Mouse (Mus musculus) urinary bladder, adult 2 months (tissue): ENCODE results near the gene Muc4. TPM values are rescaled to one million over a fixed set of nuclear protein-coding genes. Genes with fewer than 3 reads are reported as not detected.

Experiments used
- DNase-seq: peaks from one replicate; pipeline ENCODE4 v3.0.0; 2022; ENCODE audit warnings: low spot score
- polyA plus RNA-seq: library from polyadenylated mRNA; depleted of rRNA; stranded (reverse); fragments of >200 nt; gene quantifications from 2 replicates; pipeline ENCODE4 v1.2.3, GENCODE M21; 2012; rRNA removed

The Muc4 gene
- polyA plus RNA-seq = 0.19 and 0.25 TPM in 2 replicates

- DNase-seq = no peak
These were observed at the start of gene Muc4 for GRCm38 (mm10) chr16:32735586-32735985. Muc4 (plus strand) TSS chr16:32735886.

- no peak for DNase-seq
These were observed 49.7 kb upstream of the Muc4 start for GRCm38 (mm10) chr16:32685998-32686397.

DNA sequence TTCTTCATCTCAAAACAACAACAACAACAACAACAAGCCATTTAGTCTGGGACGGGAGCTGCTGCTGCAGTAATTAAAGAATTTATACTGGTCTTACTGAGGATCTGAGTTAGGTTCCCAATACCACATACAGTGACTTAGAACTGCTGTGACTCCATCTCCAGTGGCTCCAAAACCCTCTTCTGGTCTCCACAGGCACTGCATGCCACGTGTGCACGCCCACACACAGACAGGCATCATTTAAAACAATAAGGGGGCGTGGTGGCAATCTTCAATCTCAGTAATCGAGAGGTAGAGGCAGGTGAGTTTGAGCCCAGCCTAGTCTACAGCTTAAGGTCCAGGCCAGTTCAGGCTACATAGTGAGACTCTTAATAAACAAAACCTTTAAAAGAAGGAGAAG is 48.5 kb upstream of the Muc4 start:
- no peak for DNase-seq

- no peak for DNase-seq
These were observed 46.9 kb upstream of the Muc4 start for GRCm38 (mm10) chr16:32688770-32689169.

- DNase-seq = no peak
These were observed 46.2 kb upstream of the Muc4 start for GRCm38 (mm10) chr16:32689501-32689900.

- no peak for DNase-seq
These were observed 38.7 kb upstream of the Muc4 start for GRCm38 (mm10) chr16:32696841-32697464.

DNA sequence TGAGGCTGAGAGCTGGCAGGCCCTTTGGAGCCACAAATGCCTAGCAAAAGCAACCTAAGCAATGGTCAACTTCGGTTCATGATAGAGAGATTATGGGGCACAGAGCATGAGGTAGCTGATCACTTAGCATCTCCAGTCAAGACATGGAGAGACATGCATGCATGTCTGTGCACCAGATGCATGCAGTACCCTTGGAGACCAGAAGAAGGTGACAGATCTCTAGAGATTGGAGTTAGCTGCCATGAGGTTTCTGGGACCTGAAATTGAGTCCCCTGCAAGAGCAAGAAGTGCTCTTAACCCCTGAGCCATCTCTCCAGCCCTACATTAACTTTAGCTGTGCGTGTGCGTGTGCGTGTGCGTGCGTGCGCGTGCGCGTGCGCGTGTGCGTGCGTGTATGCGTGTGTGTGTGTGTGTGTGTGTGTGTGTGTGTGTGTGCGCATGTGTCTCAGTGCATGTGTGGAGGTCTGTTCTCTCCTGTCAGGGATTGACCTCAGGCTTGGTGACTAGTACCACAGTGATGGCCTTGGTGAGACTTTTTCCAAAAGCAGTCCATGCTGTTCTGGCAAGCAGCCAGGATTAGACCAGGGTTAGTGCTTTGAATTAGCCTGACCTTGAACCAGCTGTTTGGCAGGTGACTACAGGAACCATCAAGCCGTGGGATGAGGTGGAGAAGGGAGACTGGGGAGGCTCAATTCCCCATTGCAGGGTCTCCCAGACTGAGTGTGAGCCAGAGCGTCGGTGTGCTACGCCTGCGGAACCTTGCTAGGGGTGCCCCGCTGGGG is 37.8 kb upstream of the Muc4 start:
- no peak for DNase-seq

DNA sequence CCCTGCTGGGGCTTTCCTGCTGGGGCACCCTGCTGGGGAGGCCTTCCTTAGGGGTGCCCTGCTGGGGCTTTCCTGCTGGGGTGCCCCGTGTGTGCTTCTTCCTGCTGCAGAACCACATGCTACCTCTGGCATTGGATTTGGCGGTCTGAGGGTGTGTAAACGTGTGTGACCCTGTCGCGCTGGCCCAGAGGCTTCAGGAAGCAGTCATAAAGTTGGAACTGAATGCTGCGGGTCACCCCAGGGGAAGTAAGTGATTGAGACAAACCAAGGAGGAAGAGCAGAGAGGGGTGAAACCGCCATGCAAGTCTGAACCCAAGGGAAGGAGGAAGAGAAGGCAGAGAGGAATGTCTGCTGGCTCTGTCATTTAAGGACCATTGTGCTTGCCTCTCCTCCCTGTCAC is 37.1 kb upstream of the Muc4 start:
- no peak for DNase-seq

DNA sequence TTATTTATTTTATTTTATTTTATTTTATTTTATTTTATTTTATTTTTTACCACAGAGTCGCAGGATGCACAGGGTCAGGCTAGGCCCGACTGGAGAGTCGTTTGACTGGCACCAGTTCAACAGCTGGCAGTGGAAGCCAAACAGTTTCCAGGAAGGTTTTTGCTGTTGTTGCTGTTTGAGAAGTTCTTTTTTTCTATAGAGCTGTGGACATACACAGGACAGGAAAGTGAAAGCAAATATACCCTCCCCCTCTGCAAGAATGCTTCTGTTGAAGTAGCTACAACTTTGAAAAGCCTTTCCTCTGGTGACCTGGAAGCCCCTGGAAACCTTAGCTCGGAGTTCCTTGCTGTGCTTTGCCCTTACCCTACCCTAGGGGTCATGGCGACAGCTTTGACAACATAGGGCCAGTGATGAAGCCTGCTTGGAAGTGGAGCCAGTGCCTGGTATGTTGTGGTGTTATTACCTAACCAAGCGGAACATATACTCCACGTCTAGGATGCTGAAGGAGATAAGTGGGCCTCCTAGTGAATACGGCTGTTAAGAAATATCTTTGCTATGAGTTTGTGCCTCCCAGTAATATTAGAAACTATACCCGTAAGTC is 32.3 kb upstream of the Muc4 start:
- no peak for DNase-seq

DNA sequence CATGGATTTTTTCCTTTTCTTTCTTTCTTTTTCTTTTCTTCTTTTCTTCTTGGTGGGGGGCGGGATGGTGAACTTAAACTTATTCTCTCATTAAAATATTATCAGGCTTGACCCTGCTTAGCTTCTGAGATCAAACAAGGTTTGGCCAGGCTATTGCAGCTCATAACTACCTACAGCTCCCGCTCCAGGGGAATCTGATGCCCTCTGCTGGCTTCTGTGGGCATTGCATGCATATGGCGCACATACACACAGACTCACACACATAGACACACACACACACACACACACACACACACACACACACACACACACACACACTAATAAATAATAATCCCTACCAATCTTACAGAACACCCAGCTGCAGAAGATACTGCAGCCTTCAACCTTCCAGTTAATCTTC is 30.1 kb upstream of the Muc4 start:
- DNase-seq = no peak

GRCm38 (mm10) chr16:32707111-32707823 is 28.4 kb upstream of the Muc4 start:
- no peak for DNase-seq

DNA sequence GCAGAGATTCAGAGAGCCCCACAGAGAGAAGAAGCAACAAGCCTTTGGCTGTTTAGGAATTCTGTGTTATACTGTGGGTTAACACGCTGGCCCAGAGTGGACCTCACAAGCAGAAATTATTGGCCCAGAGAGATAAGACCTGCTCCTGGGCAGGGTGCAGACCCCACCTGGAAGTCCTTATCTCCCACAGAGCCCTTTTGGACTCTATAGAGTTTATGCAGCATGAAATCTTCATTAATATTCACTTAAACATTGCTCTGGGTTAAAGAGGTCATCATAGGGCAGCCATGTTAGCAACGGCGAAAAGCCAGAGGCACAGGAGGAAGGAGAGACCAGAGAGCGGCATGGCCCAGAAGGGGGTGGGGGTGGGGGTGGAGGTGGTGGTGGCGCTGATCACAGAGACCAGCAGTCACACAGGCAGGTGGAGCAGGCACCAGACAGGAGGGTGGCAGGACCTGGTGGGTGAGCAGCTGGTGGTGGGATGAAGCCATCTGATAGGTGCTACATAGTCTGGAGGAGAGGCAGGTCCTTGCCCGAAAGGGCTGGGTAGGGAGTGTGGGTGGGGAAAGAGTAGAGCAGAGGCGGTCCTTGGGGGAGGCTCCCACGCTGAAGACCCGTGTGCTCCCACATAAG is 27.7 kb upstream of the Muc4 start:
- no peak for DNase-seq

DNA sequence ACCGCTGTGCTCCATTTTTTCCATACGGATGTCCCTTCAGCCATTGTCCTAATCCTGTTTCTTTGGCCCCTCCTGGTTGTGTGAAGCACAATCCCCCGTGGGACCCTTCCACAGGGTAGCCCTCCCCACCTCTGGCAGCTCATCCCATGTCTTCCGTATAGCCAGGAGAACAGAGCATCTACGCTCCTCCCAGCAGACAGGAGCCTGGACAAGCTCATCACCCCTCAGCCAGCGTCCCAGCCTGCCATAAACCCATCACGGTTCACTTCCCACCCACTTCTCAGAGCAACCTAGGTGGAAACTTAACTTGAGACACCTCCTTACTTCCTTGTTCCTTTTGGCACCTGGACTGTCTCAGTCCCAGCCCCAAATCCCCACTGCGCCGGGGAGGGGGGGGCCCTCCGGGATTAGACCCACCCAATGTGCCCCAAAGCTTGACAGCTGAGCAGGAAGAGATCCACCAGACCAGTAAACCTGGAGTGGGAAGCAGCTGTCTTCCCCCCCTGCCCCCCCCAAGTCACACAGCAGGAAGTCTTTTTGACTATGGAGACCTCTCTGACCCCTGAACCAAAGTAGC is 27.1 kb upstream of the Muc4 start:
- no peak for DNase-seq

- no peak for DNase-seq
These were observed 26.6 kb upstream of the Muc4 start for GRCm38 (mm10) chr16:32709116-32709515.

DNA sequence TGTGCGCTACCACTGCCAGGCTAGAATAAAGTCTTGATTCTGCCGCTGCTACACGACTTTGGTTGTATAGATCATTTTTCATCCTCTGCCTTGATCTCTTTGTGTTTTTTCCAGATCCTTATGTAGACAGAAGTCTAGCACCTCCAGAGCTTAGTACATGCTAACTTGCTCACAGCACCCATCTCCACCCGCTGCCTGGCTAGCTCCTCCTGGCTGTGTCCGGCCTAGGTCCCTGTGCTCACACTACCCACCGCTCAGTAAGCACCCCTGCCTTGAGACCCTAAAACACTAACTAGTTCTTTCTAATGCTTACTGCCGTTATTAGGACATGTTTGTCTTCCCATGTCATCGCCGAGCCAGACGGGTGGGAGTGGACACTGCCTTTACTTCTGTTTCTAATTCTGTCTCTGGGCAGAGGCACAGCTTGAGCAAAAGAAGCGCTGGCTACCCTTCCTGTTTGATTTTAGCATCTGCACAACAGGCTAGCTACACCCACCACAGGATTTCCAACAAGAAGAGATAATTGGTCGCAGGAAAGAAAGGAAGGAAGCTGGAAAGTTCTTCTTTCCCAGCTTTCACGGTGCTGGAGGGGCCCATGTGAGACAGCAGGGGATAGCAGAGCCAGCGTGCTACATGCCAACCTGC is 25.1 kb upstream of the Muc4 start:
- DNase-seq = no peak

DNA sequence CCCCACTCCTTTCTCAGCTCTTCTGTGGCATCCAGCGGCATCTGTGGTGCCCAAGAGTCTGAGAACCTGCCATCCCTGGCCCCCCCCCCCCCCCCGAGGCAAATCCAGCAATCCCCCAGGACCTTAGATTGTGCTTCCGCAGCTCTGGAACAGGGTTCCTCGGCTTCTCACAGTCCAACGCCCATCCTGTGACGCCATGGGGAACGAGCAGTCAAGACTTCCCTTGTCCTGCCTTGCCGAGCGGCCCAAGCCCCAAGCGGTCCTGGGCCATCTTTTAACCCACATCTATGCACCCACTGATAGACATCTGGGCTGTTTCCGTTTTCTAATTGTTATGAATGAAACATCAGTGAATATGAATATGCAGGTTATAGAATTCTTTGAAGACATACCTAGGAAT is 23.5 kb upstream of the Muc4 start:
- DNase-seq = no peak

- no peak for DNase-seq
These were observed 22.1 kb upstream of the Muc4 start for GRCm38 (mm10) chr16:32713556-32713955.

DNA sequence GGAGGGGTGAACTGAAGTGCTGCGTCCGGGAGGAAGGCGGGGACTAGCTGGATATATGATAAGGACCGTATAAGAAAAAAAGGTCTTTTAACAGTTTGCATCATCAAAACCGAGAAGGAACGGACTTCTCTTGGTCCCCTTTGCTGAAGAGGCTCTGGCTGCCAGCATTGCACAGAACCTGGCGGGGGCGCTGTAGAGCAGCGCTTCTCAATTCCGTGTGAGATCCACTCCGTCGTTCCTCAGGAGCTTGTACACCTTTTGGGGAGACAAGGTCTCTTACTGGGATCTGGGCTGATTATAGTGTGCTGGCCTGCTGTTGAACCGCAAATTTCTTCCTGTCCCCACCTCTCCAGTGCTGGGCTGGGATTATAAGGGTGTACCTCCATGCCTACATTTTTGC is 20.3 kb upstream of the Muc4 start:
- no peak for DNase-seq

GRCm38 (mm10) chr16:32723163-32723562 is 12.5 kb upstream of the Muc4 start:
- DNase-seq = no peak

DNA sequence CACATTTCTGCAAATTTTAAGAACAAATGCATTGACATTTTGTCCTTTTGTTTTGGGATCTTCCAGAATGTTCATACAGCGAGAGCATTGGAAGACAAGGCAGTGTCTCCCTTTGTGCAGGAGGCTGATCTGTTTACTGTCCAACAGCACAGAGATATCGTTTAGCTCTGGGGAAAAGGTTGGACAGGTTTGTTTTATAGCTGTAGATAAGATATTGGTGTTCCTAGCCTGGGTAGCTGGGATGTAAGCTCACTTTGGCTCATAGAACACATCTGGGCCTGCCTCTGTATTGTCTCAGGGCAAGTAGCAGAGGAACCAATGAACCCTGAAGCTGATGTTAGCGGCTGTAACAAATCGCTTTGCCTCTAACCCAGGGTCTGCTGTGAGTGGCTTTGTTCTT is 11.9 kb upstream of the Muc4 start:
- no peak for DNase-seq

- no peak for DNase-seq
These were observed 11.4 kb upstream of the Muc4 start for GRCm38 (mm10) chr16:32724259-32724658.
